Mouse (Mus musculus) midbrain, postnatal 0 days (tissue): ENCODE results near the gene Gabbr2. TPM values are rescaled to one million over a fixed set of nuclear protein-coding genes. Genes with fewer than 3 reads are reported as not detected.

ENCODE experiments used
- ATAC-seq: fragments of 200-750 bp; cut with Nextera tagmentation; 2 replicates; pipeline ENCODE4 v1.8.0; 2017; ENCODE audit warnings: moderate number of reproducible peaks, mild to moderate bottlenecking, moderate TSS enrichment, moderate library complexity; ENCODE audit not compliant: low FRiP score
- DNase-seq: peaks from one replicate; pipeline ENCODE4 v3.0.0-alpha.2; 2015; ENCODE audit warnings: low spot score
- H3K27ac ChIP-seq: fragments of 300-500 bp; sonication (generic); 2 replicates; pipeline ENCODE4 v1.5.1; 2014; ENCODE audit warnings: low read depth, mild to moderate bottlenecking, low read length, mixed read lengths
- H3K27me3 ChIP-seq: fragments of 300-500 bp; sonication (generic); 2 replicates; pipeline ENCODE4 v1.6.1; 2014; ENCODE audit warnings: low read length, control low read depth, mixed read lengths; ENCODE audit not compliant: insufficient read depth
- H3K36me3 ChIP-seq: fragments of 300-500 bp; sonication (generic); 2 replicates; pipeline ENCODE4 v1.6.1; 2014; ENCODE audit warnings: low read length, control low read depth, mixed read lengths; ENCODE audit not compliant: insufficient read depth
- H3K4me1 ChIP-seq: fragments of 300-500 bp; sonication (generic); 2 replicates; pipeline ENCODE4 v1.6.1; 2014; ENCODE audit warnings: mild to moderate bottlenecking, control low read depth, antibody characterized with exemption, low read length, mixed read lengths; ENCODE audit not compliant: insufficient read depth
- H3K4me2 ChIP-seq: fragments of 300-500 bp; sonication (generic); 2 replicates; pipeline ENCODE4 v1.6.1; 2014; ENCODE audit warnings: low read depth, mild to moderate bottlenecking, low read length, mixed read lengths; ENCODE audit not compliant: poor library complexity, severe bottlenecking
- H3K4me3 ChIP-seq: fragments of 300-500 bp; sonication (generic); 2 replicates; pipeline ENCODE4 v1.5.1; 2014; ENCODE audit warnings: low read depth, mild to moderate bottlenecking, low read length, moderate library complexity
- H3K9ac ChIP-seq: fragments of 300-500 bp; sonication (generic); replicated peaks from 2 replicates; pipeline ENCODE4 v1.6.1; 2014; ENCODE audit warnings: mild to moderate bottlenecking, low read length, moderate library complexity, mixed read lengths; ENCODE audit not compliant: poor library complexity, severe bottlenecking
- H3K9me3 ChIP-seq: fragments of 300-500 bp; sonication (generic); 2 replicates; pipeline ENCODE4 v1.6.1; 2016; ENCODE audit warnings: low read length, control low read depth
- CTCF ChIP-seq: IDR thresholded peaks from 2 replicates; pipeline ENCODE4 v1.5.1; 2016; ENCODE audit warnings: antibody characterized with exemption, mild to moderate bottlenecking
- WGBS: fragments of 180-500 bp; shearing (Covaris S2); extraction: QIAGEN DNeasy Blood & Tissue Kit; methylation state at CpG from one replicate; pipeline ENCODE4 v1.1.7; 2014; 5-methylcytosine and 5-hydroxymethylcytosine counted together
- polyA plus RNA-seq: library from polyadenylated mRNA; unstranded; fragments of >200 nt; fragmentation: Nextera tagmentation; extraction: Ambion mirVana; gene quantifications from 2 replicates; pipeline ENCODE4 v1.2.1, GENCODE M21; 2015
- total RNA-seq: library from RNA; depleted of rRNA; stranded (reverse); fragments of >200 nt; gene quantifications from 2 replicates; pipeline ENCODE4 v1.2.3, GENCODE M21; 2014; rRNA removed

The Gabbr2 gene
- total RNA-seq (118 and 123 TPM in 2 replicates), polyA plus RNA-seq (17.8 and 20.5 TPM in 2 replicates)

DNA sequence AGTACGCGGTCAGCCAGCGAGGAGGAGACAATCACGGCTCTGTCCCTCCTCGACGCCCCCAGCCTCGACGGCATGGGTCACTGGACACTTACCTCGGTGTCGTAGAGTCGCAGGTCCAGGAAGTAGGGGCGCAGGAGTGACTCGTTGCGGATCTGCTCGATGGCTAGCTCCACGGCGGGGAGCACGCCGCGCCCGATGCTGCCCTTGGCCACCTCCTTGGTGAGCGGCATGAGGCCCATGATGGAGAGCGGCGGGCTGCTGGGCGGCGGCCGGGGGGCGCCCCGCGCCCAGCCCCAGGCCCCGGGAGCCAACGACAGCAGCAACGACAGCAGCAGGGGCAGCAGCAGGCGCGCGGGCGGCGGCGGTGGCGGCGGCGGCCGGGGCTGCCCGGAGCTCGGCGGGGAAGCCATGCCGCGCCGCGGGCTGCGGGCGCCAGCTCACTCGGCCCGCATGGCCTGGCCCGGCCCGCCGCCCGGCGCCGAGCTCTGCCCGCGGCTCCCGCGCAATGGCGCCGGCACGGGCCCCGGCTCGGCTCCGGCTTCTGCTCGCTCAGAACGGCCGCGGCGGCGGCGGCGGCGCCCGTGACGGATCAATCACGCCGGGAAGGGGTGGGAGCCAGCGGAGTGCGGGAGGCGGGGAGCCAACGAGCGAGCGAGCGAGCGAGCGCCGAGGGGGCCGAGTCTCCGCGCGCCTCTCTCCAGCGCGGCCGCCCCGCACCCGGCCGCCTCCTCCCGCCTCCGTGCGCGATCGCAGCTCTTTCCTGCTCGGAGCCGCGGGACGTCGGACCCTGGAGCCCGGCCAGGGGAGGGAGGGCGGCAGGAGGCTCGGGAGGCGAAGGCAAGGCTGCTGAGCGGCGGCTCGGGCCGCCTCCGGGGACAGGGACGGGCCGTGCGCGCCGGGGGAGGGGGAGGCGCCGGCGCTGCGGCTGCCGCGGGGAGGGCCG, at the start of gene Gabbr2:
TSS of gene Gabbr2 (minus strand) at position 858 of the 943 bp plus-strand sequence.
- Histone ChIP-seq H3K4me1 (peaks cover 12% of the 10 kb centered on the region), H3K27ac (peak within 1 kb of the TSS; percentile 91), H3K9me3 (no peaks in the 10 kb centered on the region), H3K27me3 (no peaks in the 10 kb centered on the region), H3K4me2 (peak within 1 kb of the TSS; percentile 92), H3K36me3 (no peaks in the 10 kb centered on the region), H3K9ac (peak within 1 kb of the TSS; percentile 93), H3K4me3 (peak within 1 kb of the TSS; percentile 76)
- TF ChIP-seq CTCF = no peak
- ATAC-seq (peak; percentile 74), DNase-seq (peak; percentile 73)
- WGBS = under 1% methylated on average over 66 of the region's 134 CpGs

DNA sequence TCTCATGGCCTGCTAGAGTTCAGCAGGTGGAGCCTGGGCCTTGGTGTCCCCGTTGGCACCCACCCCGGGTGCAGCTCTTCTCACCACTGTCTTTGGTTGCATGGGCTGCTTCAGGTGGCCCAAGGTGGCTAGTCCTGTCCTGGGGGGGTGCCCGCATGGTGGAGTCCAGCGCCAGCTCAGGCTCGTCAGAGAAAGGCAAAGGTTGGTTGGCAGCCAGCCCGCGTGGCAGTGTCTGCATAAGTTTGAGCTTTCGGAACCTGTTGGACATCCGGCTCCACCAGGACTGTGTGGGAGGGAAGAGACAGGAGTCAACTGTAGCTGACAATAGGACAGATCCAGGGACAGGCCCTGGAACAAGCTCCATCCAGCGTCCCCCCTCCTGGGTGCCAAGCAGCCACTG, 47.9 kb upstream of the Gabbr2 start:
- H3K27me3 ChIP-seq = no peaks in the 10 kb centered on the region
- H3K4me1 ChIP-seq = no peaks in the 10 kb centered on the region
- H3K9me3 ChIP-seq = no peaks in the 10 kb centered on the region
- no peak for TF ChIP-seq CTCF
- H3K36me3 ChIP-seq = peaks cover 43% of the 10 kb centered on the region
- ATAC-seq (no peak), DNase-seq (no peak)
- H3K27ac ChIP-seq = no peak overlapping the region
- no peak overlapping the region for H3K4me2 ChIP-seq
- no peak overlapping the region for H3K4me3 ChIP-seq
- H3K9ac ChIP-seq = no peak overlapping the region
- WGBS = 96% methylated on average over 10 of the region's 10 CpGs

DNA sequence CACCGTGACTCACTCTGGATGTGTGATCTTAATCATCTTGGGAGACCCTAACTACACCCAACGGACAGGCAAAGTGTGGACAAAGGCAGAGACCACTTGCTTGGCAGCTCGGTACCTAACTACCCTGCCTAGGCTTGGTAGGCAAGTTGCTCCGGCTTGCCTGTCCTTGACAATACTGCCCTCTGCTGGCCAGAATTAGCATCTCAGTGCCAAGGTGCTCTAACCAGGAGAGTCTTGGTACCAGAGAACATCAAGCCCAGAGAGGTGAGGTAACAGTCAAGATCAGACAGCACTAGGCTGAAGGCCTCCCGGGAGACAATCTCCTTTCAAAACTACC, 45.6 kb upstream of the Gabbr2 start:
- DNase-seq = peak; percentile 85
- H3K27me3 ChIP-seq = no peaks in the 10 kb centered on the region
- peak; percentile 99 for TF ChIP-seq CTCF
- H3K4me3 ChIP-seq = no peak overlapping the region
- H3K27ac ChIP-seq = no peak overlapping the region
- H3K4me2 ChIP-seq = no peak overlapping the region
- no peaks in the 10 kb centered on the region for H3K4me1 ChIP-seq
- H3K9ac ChIP-seq = no peak overlapping the region
- 16% methylated on average over 5 of the region's 5 CpGs for WGBS
- H3K36me3 ChIP-seq = peaks cover 41% of the 10 kb centered on the region
- no peaks in the 10 kb centered on the region for H3K9me3 ChIP-seq
- peak; percentile 47; the same call in 1 of the 2 replicates for ATAC-seq

DNA sequence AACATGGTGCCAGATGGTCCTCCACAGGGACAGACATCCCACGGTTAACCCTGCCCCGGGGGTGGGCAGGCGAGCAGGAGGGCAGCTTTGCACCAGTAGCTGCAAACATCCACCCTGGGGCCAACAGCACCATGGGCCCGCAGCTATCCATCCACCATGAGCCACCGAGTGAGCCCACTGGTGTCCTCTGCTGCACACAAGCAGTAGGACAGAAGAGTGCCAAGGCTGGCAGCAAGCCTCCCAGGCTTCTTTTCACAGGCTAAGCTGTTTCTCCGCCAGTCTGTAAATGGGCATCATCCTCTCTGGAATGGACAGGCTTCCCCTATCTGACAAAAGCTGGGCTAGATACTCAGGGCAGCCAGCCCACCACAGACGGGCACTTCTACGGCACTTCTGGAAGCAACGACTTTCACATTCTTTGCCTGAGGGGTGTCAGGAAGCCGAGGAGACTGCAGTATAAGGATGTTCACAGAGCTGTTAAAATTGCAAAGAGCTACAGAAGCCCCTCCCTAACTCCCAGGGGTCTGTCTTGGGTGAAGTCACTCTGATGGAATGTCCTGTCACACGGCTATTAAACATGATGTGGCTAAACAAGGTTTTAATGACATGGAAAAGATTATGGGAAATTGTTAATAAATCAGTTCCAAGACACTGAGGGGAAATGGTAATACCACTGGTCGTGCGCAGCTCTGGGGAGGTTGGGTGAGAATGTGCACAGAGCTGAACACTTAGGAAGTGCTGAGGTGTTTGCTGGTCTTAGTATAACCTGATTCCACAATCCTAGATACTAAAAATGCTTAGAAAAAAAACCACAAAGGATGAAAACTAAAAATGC, 45.0 kb upstream of the Gabbr2 start:
- no peaks in the 10 kb centered on the region for H3K9me3 ChIP-seq
- WGBS = 52% methylated on average over 13 of the region's 13 CpGs
- H3K4me1 ChIP-seq = no peaks in the 10 kb centered on the region
- peak; percentile 76 for DNase-seq
- no peak overlapping the region for H3K27ac ChIP-seq
- H3K27me3 ChIP-seq = no peaks in the 10 kb centered on the region
- peak; percentile 52 for TF ChIP-seq CTCF
- H3K4me3 ChIP-seq = no peak overlapping the region
- H3K4me2 ChIP-seq = no peak overlapping the region
- no peak overlapping the region for H3K9ac ChIP-seq
- ATAC-seq = peak; percentile 36; the same call in 1 of the 2 replicates
- H3K36me3 ChIP-seq = peaks cover 41% of the 10 kb centered on the region

DNA sequence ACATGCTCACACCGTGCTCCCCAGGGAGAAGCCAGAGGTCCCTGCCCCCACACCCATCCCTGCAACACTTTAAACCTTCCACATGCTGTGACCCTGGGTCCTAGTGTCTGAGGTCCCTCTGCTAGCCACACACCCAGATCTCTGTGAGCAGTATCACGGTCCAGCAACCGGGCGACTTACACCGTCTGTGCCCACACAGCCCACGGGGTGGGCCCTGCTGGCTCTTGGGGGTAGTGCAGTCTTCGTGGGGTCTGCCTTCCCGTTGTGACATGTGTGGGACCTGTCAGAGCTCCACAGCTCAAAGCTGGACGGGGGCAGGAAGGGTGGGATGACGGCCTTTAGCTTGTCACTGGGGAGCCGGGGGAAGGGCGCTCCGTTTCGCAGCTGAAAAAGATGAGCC, 43.9 kb upstream of the Gabbr2 start:
- peak; percentile 44 for TF ChIP-seq CTCF
- WGBS = 68% methylated on average over 14 of the region's 14 CpGs
- DNase-seq (no peak), ATAC-seq (no peak)
- Histone ChIP-seq H3K4me3 (no peak overlapping the region), H3K9me3 (no peaks in the 10 kb centered on the region), H3K9ac (no peak overlapping the region), H3K4me2 (no peak overlapping the region), H3K36me3 (peaks cover 36% of the 10 kb centered on the region), H3K27me3 (no peaks in the 10 kb centered on the region), H3K27ac (no peak overlapping the region), H3K4me1 (no peaks in the 10 kb centered on the region)
